Comparison of ENCODE assay signal across 28 mouse cellular contexts in the genomic region with DNA sequence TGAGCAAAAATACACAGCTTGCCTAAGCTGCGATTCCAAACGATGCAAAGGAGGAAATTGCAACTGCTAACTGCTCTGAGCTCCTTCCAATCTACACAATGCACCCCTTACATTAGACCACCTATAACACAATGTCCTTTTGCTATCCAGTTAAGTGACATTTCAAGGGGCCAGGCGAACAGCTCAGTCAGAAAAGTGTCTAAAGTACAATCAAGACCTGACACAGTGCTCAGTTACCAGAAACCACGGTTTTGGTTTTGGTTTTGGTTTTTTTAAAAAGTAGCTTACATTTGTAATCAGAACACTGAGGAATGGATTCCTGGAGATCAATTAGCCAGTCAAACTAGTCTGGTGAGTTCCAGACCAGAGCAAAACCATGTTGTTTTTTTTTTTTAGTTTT. TPM values are rescaled to one million over a fixed set of nuclear protein-coding genes. Genes with fewer than 3 reads are reported as not detected.
DNase-seq lines count a peak whose midpoint lies in the region; ATAC-seq and TF ChIP-seq lines count a peak whose summit lies in the region.
"Had no signal": no experiment of that assay in that cellular context is flagged by ENCODE, and none has a peak within 500 bp of the region (broad histone marks: within the 10 kb centered on the region; RNA-seq: fewer than 3 reads in every experiment).

No protein-coding gene starts in this region.

- H3K27ac ChIP-seq in kidney, embryonic 15.5 days = 0 out of 2 replicates have a peak overlapping the region, but pooled peaks have one; percentile 13
- H3K27ac ChIP-seq in stomach, embryonic 16.5 days (ENCODE audit: low read length) = peak overlapping the region; percentile 21; the same call in 1 of the 2 replicates
- no peak overlapping the region for H3K27ac ChIP-seq in stomach, postnatal 0 days (replicated peaks)
- H3K27ac ChIP-seq in embryonic facial prominence, embryonic 15.5 days (replicated peaks) = 0 out of 2 replicates have a peak overlapping the region, but pooled peaks have one; percentile 41
- H3K27ac ChIP-seq: embryonic facial prominence, embryonic 12.5 days; forebrain, embryonic 12.5 days; heart, embryonic 10.5 days; heart, embryonic 15.5 days; left cerebral cortex, adult 2 months; limb, embryonic 12.5 days; liver, embryonic 15.5 days; lung, embryonic 15.5 days; macrophage; midbrain, embryonic 13.5 days; neural tube, embryonic 15.5 days had no signal

- H3K4me3 ChIP-seq in kidney, embryonic 15.5 days (replicated peaks) = no peak overlapping the region
- H3K4me3 ChIP-seq in stomach, embryonic 16.5 days (replicated peaks; ENCODE audit: low read length) = no peak overlapping the region
- H3K4me3 ChIP-seq in stomach, postnatal 0 days (ENCODE audit: low read depth, low read length) = no peak overlapping the region
- no peak overlapping the region for H3K4me3 ChIP-seq in embryonic facial prominence, embryonic 15.5 days (replicated peaks)
- H3K4me3 ChIP-seq: embryonic facial prominence, embryonic 12.5 days; forebrain, embryonic 12.5 days; heart, embryonic 10.5 days; heart, embryonic 15.5 days; left cerebral cortex, adult 2 months; limb, embryonic 12.5 days; liver, embryonic 15.5 days; lung, embryonic 15.5 days; midbrain, embryonic 13.5 days; neural tube, embryonic 15.5 days had no signal

- no peak overlapping the region for H3K9ac ChIP-seq in kidney, embryonic 15.5 days
- H3K9ac ChIP-seq in stomach, embryonic 16.5 days (ENCODE audit: low read length) = no peak overlapping the region
- H3K9ac ChIP-seq in stomach, postnatal 0 days (ENCODE audit: low read length) = no peak overlapping the region
- H3K9ac ChIP-seq in embryonic facial prominence, embryonic 15.5 days = no peak overlapping the region
- H3K9ac ChIP-seq: embryonic facial prominence, embryonic 12.5 days; forebrain, embryonic 12.5 days; heart, embryonic 15.5 days; limb, embryonic 12.5 days; liver, embryonic 15.5 days; lung, embryonic 15.5 days; midbrain, embryonic 13.5 days; neural tube, embryonic 15.5 days had no signal

- 77% methylated on average over 4 of the region's 4 CpGs for WGBS in kidney, embryonic 15.5 days
- WGBS in stomach, embryonic 16.5 days = 66% methylated on average over 4 of the region's 4 CpGs
- WGBS in stomach, postnatal 0 days = 56% methylated on average over 4 of the region's 4 CpGs
- 56% methylated on average over 4 of the region's 4 CpGs for WGBS in embryonic facial prominence, embryonic 15.5 days

- H3K36me3 ChIP-seq in kidney, embryonic 15.5 days = peaks cover 71% of the 10 kb centered on the region
- H3K36me3 ChIP-seq in stomach, embryonic 16.5 days (ENCODE audit: control insufficient read depth, insufficient read depth, low read length) = no peaks in the 10 kb centered on the region; the same call in 1 of the 2 replicates
- H3K36me3 ChIP-seq in stomach, postnatal 0 days (ENCODE audit: control insufficient read depth, insufficient read depth, low read length) = peaks cover 2% of the 10 kb centered on the region; the same call in 1 of the 2 replicates
- H3K36me3 ChIP-seq in embryonic facial prominence, embryonic 15.5 days = peaks cover 41% of the 10 kb centered on the region

- no peak overlapping the region for H3K4me2 ChIP-seq in kidney, embryonic 15.5 days
- no peak overlapping the region for H3K4me2 ChIP-seq in stomach, embryonic 16.5 days (ENCODE audit: low read depth, low read length)
- H3K4me2 ChIP-seq in stomach, postnatal 0 days (replicated peaks; ENCODE audit: low read depth) = no peak overlapping the region
- H3K4me2 ChIP-seq in embryonic facial prominence, embryonic 15.5 days (replicated peaks) = no peak overlapping the region
- H3K4me2 ChIP-seq: embryonic facial prominence, embryonic 12.5 days; forebrain, embryonic 12.5 days; heart, embryonic 15.5 days; limb, embryonic 12.5 days; liver, embryonic 15.5 days; lung, embryonic 15.5 days; midbrain, embryonic 13.5 days; neural tube, embryonic 15.5 days had no signal

- H3K27me3 ChIP-seq in kidney, embryonic 15.5 days = no peaks in the 10 kb centered on the region
- no peaks in the 10 kb centered on the region for H3K27me3 ChIP-seq in stomach, embryonic 16.5 days (ENCODE audit: control insufficient read depth, insufficient read depth, low read length)
- no peaks in the 10 kb centered on the region for H3K27me3 ChIP-seq in stomach, postnatal 0 days (ENCODE audit: control insufficient read depth, insufficient read depth, low read length)
- no peaks in the 10 kb centered on the region for H3K27me3 ChIP-seq in embryonic facial prominence, embryonic 15.5 days
- H3K27me3 ChIP-seq: embryonic facial prominence, embryonic 12.5 days; forebrain, embryonic 12.5 days; heart, embryonic 15.5 days; limb, embryonic 12.5 days; liver, embryonic 15.5 days; lung, embryonic 15.5 days; midbrain, embryonic 13.5 days; neural tube, embryonic 15.5 days had no signal

- H3K9me3 ChIP-seq in kidney, embryonic 15.5 days (replicated peaks) = no peaks in the 10 kb centered on the region
- no peaks in the 10 kb centered on the region for H3K9me3 ChIP-seq in stomach, embryonic 16.5 days (replicated peaks; ENCODE audit: control insufficient read depth, low read length)
- H3K9me3 ChIP-seq in stomach, postnatal 0 days (ENCODE audit: control insufficient read depth, low read length) = no peaks in the 10 kb centered on the region
- no peaks in the 10 kb centered on the region for H3K9me3 ChIP-seq in embryonic facial prominence, embryonic 15.5 days (replicated peaks)
- H3K9me3 ChIP-seq: embryonic facial prominence, embryonic 12.5 days; forebrain, embryonic 12.5 days; G1E; heart, embryonic 10.5 days; heart, embryonic 15.5 days; limb, embryonic 12.5 days; liver, embryonic 15.5 days; lung, embryonic 15.5 days; midbrain, embryonic 13.5 days; neural tube, embryonic 15.5 days had no signal

- no peaks in the 10 kb centered on the region for H3K4me1 ChIP-seq in kidney, embryonic 15.5 days
- no peaks in the 10 kb centered on the region; the same call in 1 of the 2 replicates for H3K4me1 ChIP-seq in stomach, embryonic 16.5 days (ENCODE audit: control insufficient read depth, insufficient read depth, low read length)
- no peaks in the 10 kb centered on the region for H3K4me1 ChIP-seq in stomach, postnatal 0 days (replicated peaks; ENCODE audit: control insufficient read depth, insufficient read depth)
- H3K4me1 ChIP-seq in embryonic facial prominence, embryonic 15.5 days = no peaks in the 10 kb centered on the region
- H3K4me1 ChIP-seq: embryonic facial prominence, embryonic 12.5 days; forebrain, embryonic 12.5 days; heart, embryonic 10.5 days; limb, embryonic 12.5 days; liver, embryonic 15.5 days; lung, embryonic 15.5 days; midbrain, embryonic 13.5 days; neural tube, embryonic 15.5 days had no signal

- ATAC-seq in kidney, embryonic 15.5 days (replicated peaks; ENCODE audit: low FRiP score) = no peak
- ATAC-seq in stomach, embryonic 16.5 days (ENCODE audit: insufficient read depth, low FRiP score) = no peak
- ATAC-seq in stomach, postnatal 0 days (ENCODE audit: low FRiP score, low TSS enrichment) = no peak
- no peak for ATAC-seq in embryonic facial prominence, embryonic 15.5 days (ENCODE audit: insufficient number of reproducible peaks, low FRiP score, low TSS enrichment, low read depth)
- ATAC-seq: hindbrain, embryonic 16.5 days; intestine, postnatal 0 days; midbrain, embryonic 13.5 days had no signal

- no peak for DNase-seq in kidney, postnatal 36 days
- DNase-seq in stomach, postnatal 0 days (ENCODE audit: low spot score) = no peak
- DNase-seq in layer of hippocampus, postnatal 14 days (ENCODE audit: low spot score in 2 of 2) = no peak
- DNase-seq in gastrocnemius, postnatal 10 days = no peak
- DNase-seq in right cerebral cortex, postnatal 4 days = no peak
- DNase-seq: adrenal gland, postnatal 10 days; cerebellum, adult 8-10 months; cerebellum, postnatal 25 days; gastrocnemius, postnatal 14 days; right cerebral cortex, postnatal 25 days; spleen, adult 18-20 months had no signal

- no peak for TF ChIP-seq EP300 in stomach, postnatal 0 days (optimal IDR thresholded peaks at IDR 0.05)

- no peak for TF ChIP-seq CTCF in stomach, postnatal 0 days (IDR thresholded peaks at IDR 0.05; ENCODE audit: low read depth)

RNA-seq across cellular contexts. Expression of gene C2cd5, which starts 20.8 kb away (rescaled TPM):
- polyA plus RNA-seq in kidney, embryonic 15.5 days (2015; fragmentation: Nextera tagmentation; extraction: Ambion mirVana) = 31.5 and 34.3 TPM in 2 replicates
- polyA plus RNA-seq in stomach, embryonic 16.5 days (2015; fragmentation: Nextera tagmentation; extraction: Ambion mirVana) = 23.5 and 24.1 TPM in 2 replicates
- polyA plus RNA-seq in stomach, postnatal 0 days (2015; fragmentation: Nextera tagmentation; extraction: Ambion mirVana) = 7.7 and 8.3 TPM in 2 replicates
- polyA plus RNA-seq in embryonic facial prominence, embryonic 15.5 days (2015; fragmentation: Nextera tagmentation; extraction: Ambion mirVana) = 26.2 and 29.9 TPM in 2 replicates
- 10 to 100 TPM; 68.8 to 74.2 TPM for total RNA-seq in layer of hippocampus, postnatal 14 days (2021)
- 10 to 100 TPM; 16.6 to 20.8 TPM for total RNA-seq in gastrocnemius, postnatal 10 days (2021)
